Mouse (Mus musculus) megakaryocyte progenitor cell, adult 5-6 weeks (primary cell): Measurements from ENCODE around the gene Dstn. TPM values are rescaled to one million over a fixed set of nuclear protein-coding genes. Genes with fewer than 3 reads are reported as not detected.

Source experiments
- ATAC-seq: replicated peaks from 2 replicates; pipeline ENCODE4 v1.8.0; 2016; ENCODE audit warnings: mild to moderate bottlenecking, moderate TSS enrichment, inconsistent platforms; ENCODE audit not compliant: poor library complexity
- total RNA-seq, 2 experiments: library from RNA; stranded (forward) in 1 of 2; stranded (reverse) in 1 of 2; fragments of 157-497, 149-512 nt in 1 of 2; fragments of 200-1000 nt in 1 of 2; gene quantifications; 2 replicates each; pipeline versions ENCODE4 v1.2.3 to v1.2.4; 2015 to 2017

Gene Dstn
- total RNA-seq, 2 experiments from 2014 or later = 426 to 687 TPM

DNA sequence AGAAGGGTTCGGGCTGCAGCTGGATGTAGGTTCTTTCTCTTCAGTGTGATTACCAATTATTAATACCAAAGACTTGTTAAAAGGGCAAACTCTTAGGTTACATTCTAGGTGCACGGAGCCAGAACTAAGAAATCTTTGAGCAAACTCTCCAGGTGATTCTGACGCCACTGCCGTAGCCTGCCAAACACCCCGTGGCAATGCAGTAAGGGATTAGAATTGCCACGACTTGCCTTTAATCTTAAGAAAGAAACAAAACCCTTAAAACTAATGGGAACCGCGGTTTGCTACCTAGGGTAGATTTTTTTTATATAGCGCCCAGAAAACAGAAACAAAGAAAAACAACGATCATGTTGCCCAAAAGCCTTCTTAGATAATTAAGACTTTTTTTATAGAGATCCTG lies 899 bp upstream of the Dstn start:
- no peak for ATAC-seq

DNA sequence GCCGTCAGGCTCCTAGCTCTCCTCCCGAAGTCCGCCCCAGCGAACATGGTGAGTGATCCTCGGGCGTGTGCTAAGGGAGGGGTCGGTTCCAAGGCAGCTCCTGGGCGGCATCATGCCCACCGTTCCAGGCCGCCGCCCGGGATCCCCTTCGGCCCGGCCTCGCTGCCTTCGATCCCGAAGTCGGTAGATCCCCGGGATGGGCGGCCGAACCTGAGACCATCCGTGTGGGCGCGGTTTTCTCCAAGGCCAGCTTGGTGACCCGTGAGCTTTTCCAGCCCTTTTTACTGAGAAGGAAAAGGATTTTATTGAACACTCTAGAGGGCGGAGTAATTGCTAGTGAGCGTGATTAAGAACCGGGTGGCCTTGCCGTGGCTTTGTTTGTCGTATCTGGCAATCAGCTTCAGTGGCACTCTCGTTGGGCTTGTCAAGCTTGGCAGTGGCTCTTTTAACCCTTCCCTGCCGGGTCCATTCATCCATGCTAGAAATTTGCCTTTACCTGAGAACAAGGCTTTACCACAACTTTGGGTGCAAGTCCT lies 548 bp downstream of the Dstn start:
- ATAC-seq = peak; percentile 37

DNA sequence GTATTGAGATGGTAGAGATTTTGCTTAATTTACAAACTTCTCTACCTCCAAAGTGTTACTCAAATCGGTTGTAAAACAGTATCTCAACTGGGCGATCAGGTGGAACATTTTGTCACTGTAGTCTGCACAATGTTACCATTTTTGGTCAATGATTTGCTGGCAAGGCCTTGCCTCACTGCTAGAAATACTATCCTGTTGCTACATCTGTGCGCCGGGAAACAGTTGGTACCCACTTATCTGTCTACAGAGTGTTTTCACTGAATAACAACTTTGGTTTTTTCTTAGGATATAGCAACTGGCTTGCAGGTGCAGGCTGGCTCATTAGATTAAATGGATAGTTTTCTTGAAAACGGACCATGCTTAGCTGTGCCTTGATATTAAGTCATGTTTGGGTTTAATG lies 1.1 kb downstream of the Dstn start:
- peak; percentile 43 for ATAC-seq

DNA sequence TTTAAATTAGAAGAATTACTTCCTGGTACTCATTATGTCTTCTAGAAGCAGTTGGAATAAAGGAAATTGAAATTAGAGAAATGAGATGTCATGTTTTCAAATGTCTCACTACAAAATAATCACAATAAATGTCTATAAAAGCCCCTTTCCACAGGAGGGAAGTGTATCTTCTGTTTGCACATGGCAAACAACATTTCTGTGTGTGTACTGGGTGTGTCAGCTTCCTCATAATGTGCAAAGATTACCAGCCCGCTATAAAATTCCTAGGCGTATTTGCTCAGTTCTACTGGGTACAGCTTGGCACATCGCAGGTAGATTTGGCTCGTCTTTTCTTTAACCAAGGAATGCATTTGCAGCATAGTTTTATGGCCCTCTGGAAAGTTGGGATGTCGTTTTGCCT lies 2.5 kb downstream of the Dstn start:
- ATAC-seq = 0 out of 2 replicates have a peak, but pooled peaks have one; percentile 9

DNA sequence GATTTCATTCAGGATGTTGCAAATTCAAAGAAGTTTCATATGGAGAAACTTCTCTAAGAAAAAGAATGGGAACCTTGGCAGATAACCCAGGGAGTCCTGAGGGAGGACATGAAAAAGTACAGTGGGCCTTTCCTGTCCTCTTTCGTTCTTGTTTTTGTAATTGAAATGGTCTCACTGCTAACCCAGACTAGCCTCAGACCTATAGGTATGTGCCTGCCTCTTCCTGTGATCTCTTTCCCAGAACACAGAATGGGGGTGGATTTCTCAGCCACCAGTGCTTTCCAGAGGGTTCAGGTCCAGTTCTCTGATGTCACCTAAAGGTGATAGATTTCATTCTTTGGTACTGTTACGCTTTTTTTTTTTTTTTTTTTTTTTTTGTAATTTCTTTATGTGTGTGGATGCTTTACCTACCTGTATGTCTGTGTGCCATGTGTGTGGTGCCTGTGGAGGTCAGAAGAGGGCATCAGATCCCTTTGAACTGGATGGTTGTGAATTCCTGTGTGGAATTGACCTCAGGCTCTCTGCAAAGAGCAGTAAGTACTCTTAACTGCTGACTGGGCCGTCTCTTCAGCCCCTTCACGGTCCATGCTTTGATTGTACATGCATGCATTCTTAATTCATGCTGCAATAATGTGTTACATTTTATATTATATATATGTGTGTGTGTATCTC lies 3.8 kb downstream of the Dstn start:
- no peak for ATAC-seq

GRCm38 (mm10) chr2:143924085-143924484 lies 9.0 kb downstream of the Dstn start:
- no peak for ATAC-seq

DNA sequence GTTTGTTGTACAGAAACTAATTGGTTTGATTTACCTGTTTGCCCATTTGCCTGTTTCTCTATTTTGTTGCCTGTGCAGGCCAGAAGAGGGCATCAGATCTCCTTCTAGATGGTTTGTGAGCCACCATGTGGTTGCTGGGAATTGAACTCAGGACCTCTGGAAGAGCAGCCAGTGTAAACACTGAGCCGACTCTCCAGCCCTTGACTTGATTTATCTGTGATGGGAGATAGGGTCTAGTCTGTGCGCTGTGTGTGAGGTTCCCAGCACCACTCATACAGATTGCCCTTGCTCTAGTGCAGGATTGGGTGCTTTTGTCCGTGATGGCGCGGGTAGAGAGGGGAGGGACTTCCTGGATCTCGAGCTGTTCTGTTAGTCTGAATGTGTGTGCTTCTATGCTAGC lies 10.7 kb downstream of the Dstn start:
- no peak for ATAC-seq

DNA sequence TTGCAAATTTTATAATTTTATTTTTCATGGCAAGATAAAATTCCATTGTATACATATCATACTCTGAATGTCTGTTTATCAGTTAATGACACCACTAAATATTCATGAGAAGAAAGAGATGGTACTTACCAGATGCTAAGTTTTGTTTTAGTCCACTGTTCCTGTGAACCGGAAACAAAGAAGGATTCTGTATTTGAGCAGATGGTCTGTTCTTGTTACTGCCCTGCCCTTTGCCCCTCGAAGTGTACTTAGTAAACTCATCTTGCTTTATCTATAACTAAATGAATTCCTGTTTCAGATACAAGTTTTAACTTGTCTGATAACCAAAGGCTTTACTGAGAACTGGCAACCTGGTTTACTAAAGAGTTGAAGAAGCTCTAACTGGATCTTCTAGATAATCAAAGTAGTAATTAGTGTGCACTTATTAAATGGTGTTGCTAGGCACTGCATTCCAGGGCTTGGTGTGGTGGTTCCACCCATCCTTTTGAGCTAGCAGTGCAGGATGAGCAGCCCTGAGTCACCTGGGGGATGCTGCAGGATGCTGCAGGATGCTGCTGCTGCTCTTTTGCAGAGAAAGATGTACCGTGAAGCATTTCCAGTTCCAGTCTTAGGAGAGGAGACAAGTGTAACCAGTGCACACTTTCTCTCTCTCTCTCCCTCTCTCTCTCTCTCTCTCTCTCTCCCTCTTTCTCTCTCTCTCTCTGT lies 14.6 kb downstream of the Dstn start:
- no peak for ATAC-seq

DNA sequence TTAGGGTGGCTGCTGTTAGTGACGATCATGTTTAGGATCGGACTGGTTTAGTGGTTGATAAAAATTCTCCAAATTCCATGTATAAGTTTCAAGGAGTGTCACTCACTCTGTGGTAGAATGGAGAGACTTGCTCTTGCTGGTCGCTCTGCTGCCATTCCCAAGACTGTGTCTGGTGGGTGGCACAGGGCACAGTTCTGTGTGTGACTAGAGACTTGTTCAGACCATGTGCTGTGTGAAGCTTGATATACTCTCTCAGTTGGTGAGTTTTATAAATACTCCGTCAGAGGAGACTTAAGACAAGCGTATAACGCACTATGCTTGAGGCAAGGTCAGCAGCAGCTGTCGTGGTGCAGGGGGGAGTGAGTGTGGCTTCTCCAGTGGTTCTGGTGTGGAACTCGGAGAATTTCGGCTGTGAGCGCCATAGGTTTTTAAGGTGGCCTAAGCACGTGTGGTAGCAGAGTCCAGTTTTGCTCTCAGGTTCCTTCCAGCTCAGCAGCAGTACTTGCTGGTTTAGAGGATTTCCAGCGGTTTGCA lies 17.3 kb downstream of the Dstn start:
- ATAC-seq = no peak

- no peak for ATAC-seq
Observed at GRCm38 (mm10) chr2:143933516-143933915, 18.4 kb downstream of the Dstn start.

DNA sequence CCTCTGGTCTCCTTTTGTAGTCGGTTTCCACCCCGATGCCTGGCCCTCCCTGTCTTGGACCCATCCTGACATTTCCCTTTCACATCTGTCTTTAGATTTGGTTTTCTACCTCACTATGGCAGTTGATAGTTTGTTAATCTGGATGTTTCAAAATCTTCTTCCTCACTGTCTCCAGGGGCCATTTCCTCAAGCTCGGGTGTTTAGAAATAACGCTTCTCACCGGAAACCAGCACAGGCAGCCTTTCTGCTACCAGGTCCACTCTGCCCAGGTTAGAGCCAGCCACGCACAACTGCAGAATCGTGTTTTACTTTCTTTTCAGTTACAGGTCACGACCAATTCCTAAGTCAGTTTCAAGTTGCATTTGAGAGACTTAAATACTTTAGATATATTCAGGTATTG lies 19.3 kb downstream of the Dstn start:
- peak; percentile 82 for ATAC-seq

GRCm38 (mm10) chr2:143937861-143938260 lies 22.7 kb downstream of the Dstn start:
- no peak for ATAC-seq

GRCm38 (mm10) chr2:143940406-143940805 lies 25.3 kb downstream of the Dstn start:
- ATAC-seq = peak; percentile 86

GRCm38 (mm10) chr2:143944796-143945195 lies 29.7 kb downstream of the Dstn start:
- ATAC-seq = no peak

- ATAC-seq = peak; percentile 75
Observed at GRCm38 (mm10) chr2:143945466-143946075, 30.5 kb downstream of the Dstn start.

DNA sequence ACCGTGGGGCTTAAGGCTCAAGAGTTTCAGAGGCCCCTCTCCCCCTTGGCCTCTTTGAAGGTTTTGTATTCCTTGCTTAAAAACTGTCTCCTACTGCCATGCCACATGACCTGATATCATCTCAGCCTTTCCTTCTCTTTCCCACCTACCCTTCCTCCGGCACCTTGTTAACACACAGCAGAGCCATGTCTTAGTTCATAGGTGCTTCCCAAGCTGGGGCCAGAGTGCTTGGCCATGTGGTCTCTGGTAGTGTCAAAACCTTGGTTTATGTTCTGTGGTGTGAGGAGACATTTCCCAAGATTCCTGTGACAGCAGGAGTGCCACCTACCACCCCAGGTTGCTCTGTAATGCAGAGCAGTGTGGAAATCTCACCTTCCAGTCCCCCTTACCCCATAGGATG lies 31.3 kb downstream of the Dstn start:
- ATAC-seq = no peak

- no peak for ATAC-seq
Observed at GRCm38 (mm10) chr2:143947981-143948380, 32.9 kb downstream of the Dstn start.

- no peak for ATAC-seq
Observed at GRCm38 (mm10) chr2:143948416-143948815, 33.3 kb downstream of the Dstn start.

GRCm38 (mm10) chr2:143949217-143949616 lies 34.1 kb downstream of the Dstn start:
- no peak for ATAC-seq

GRCm38 (mm10) chr2:143950290-143951027 lies 35.3 kb downstream of the Dstn start:
- ATAC-seq = no peak

DNA sequence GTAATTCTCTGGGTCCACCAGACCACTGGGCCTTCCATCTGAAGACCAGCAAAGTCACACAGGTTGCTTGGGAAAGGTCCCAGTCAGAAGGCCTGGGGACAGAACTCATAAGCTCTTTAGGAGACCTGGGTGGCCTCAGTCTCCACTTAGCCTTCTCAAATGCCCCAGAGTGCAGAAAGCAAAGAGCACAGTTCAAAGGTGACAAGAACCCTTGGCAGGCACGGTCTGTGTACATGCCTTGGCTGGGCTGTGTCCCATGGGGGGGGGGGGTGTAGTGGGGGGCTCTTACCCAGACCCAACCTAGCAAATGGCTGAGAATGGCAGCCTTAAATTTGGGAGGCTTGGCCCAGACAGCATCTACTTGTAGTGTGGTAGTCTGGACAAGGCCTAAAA lies 35.9 kb downstream of the Dstn start:
- ATAC-seq = no peak
